Mouse (Mus musculus) CD4-positive, CD25-positive, alpha-beta regulatory T cell, adult 4 months (primary cell): Measurements from ENCODE around the gene Sdr42e1. TPM values are rescaled to one million over a fixed set of nuclear protein-coding genes. Genes with fewer than 3 reads are reported as not detected.

Source experiments
- ATAC-seq: one replicate; pipeline ENCODE4 v1.8.0; 2017
- polyA plus RNA-seq, 2 experiments: library from polyadenylated mRNA; unstranded; fragments of 100-300 nt; shearing (Covaris generic); gene quantifications; one replicate each; pipeline ENCODE4 v1.2.1; 2017

Gene Sdr42e1
- polyA plus RNA-seq, 2 experiments from 2014 or later = 3.4 to 4.4 TPM

DNA sequence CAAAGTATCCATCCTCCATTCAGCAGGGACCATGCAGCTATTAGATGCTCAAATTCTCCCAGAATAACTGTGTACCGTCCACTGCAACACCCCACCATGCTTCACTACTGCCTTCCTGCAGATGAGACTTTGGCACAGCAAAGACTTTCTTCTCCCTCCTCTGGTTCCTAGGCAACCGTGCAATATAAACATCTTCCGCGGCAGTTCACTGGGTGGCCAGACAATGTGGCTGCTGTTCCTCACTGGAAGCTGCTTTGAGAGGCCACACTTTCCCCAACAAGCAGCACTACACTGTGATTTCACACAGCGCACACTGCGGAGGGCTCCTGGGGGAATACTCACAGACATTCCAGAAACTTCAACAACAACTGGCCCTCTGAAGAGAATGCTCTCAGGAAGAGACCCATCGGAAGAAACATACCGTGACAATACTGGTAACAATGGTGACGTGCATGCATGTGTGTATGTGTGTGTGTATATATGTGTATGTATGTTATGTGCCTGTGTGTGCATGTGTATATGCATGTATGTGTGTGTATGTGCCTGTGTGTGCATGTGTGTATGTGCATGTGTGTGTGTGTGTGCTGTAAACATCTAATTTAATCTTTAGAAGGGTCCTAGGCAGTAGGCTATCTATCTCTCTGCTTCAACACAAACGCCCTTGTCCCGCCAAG is 13.0 kb downstream of the Sdr42e1 start:
- ATAC-seq = no peak

DNA sequence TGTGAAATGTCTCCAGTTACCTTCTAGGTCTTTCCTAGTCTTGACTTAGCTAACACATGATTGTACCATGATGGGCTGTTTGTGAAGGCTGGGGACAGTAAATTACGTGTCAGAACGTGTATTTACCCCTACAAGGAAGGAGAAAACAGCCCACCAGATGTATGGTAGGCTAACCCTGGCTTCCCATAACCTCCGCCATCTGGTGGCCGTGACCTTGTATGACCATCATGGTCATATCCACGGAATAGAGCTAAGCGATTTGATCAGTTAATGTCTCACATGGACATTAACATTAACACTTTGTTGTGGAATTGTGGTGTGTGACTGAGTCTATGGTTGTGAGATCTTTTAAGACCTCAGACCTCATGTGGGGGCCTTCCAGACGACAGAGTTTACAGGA is 14.5 kb downstream of the Sdr42e1 start:
- ATAC-seq = no peak

DNA sequence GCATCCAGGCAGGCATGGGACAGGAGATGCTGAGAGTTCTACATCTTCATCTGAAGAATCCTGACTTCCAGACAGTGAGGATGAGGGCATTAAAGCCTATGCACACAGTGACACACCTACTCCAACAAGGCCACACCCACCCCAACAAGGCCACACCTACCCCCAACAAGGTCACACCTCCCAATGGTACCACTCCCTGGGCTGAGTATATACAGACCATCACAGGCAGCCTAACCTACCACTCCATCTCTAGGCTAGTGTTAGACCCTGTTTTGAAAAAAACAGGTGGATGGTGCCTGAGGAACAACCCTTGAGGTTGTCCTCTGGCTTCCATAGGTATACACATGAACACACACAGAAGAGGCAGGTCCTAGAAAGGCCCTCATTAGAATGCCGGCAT is 21.2 kb downstream of the Sdr42e1 start:
- ATAC-seq = no peak

DNA sequence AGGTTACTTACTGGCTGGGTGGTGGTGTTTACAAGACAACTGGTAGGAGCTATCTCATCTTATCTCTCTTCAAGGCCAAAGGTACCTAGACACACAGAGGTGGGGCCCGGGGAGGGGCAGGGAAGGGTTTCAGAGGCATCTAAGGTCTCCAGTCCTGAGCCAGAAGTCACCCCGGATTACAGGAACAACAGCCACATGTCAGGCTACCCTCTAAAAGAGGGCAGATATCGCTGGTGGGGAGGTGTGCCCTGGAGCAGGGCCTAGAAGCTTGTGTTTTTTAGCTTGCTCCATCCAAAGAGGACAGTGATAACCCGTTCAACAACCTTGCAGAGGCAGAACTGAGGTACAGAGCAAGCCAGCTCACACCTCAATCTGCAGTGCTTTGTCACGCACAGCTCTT is 27.0 kb downstream of the Sdr42e1 start:
- ATAC-seq = no peak

DNA sequence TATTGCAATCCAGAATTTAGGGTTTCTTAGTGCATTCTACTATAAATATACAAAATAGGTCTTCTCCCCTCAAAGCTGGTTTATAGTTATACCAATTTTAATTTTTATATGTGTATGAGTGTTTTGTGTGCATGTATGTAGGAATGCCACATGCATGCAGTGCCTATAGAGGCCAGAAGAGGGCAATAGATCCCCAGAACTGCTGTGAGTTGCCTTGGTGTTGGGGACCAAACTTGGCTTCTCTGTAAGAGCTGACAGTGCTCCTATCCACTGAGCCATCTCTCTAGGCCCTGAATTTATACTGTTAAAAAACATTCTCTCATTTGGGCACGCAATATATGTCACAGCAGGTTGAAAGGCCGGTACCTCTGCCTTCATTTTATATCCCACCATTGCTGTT is 27.5 kb downstream of the Sdr42e1 start:
- no peak for ATAC-seq

DNA sequence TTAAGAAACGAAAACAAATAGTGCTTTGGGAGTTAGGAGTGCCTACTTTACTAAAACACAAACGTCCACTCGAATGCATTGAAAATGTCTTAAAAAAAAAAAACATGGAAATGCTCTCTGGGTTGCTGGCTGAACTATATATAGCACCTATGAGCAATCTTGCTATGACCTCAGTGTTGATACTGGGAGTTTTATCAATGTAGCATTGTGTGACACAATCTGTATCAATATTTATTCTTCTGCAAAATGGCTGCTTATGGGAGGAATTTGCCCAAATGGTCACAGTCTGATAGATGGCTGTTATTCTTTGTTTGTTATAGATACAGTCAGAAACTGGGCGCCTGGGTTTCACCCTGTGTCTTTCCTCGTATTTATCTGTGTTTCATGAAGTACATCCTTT is 28.0 kb downstream of the Sdr42e1 start:
- ATAC-seq = no peak

DNA sequence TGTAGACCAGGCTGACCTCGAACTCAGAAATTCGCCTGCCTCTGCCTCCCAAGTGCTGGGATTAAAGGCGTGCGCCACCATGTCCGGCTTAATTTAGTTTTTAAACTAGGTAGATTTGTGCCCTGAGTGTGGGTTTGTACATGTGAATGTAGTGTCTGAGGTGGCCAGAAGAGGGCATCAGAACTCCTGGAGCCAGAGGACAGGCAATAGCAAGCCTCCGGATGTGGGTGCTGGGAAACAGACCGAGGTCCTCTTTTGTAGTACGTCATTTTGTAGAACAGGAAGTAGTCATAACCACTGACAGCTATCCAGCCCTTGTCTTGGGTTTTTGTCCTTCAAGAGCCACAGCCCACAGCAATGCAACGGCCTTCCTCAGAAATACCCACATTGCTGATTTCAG is 33.9 kb downstream of the Sdr42e1 start:
- no peak for ATAC-seq

DNA sequence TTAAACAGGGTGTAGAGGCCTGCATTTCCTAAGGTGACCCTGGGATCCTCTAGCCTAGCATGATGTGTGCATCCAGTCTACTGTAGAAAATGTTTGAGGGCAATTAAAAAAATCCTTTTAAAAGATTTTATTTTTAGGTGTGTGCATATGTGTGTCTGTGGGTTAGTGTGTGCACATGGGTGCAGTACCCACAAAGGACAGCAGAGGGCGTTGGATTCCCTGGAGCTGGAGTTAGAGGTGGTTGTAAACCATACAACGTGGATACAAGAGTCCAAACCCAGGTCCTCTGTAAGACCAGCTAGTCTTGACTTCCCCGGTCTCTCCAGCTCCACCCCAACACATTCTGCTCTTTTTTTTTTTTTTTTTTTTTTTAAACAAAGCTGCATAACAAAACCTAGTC is 36.0 kb downstream of the Sdr42e1 start:
- no peak for ATAC-seq

DNA sequence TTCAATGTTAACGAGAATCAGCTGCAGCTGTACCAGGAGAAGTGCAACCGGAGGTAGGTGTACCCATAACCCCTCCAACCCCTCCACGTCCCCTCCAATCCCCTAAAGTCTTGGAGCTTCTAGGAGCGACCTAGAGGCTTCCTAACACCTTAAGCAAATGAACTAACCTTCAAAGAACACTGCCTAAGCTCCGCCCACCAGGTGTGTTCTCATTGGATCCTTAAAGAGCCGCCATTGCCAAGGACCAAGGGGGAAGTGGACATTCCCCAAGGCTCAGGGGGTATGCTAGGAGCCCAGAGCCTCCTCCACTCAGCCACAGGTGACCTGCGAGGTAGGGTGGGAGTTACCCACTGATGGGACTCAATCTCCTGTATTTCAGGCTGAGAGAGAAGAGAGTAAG is 39.1 kb downstream of the Sdr42e1 start:
- no peak for ATAC-seq

DNA sequence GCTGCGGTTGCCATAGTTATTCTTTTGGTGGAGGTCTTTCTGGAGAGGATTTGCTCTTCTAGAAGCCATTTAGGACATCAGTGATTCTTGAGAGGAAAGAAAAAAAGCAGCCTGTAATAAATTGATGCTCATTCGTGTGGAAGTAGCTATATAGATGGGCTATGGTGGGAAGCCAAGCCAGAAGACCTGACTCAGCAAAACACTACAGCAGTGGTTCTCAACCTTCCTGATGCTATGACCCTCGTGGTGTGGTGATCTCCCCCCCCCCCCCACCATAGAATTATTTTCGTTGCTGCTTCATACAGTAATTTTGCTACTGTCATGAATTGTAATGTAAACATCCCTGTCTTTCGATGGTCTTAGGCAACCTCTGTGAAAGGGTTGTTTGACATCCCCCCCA is 41.0 kb downstream of the Sdr42e1 start:
- ATAC-seq = no peak

DNA sequence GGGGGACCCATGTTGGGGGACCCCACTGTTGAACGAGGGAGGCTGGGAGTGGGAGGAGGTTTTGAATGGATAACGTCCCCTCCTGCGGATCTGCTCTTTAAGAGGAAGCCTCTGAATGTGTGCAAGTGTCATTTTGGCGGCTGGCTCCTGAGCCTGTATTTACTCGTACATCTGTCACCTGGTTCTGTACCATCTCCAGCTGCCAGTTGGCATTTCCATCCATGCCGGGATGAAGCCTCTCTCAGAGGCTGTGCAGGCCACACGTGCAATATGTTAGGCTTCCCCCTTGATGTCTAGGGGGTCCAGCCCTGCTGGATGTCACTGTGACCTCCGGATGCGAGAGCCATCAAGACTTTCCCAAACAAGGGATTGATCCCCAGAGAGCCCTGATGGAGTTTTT is 46.4 kb downstream of the Sdr42e1 start:
- no peak for ATAC-seq

DNA sequence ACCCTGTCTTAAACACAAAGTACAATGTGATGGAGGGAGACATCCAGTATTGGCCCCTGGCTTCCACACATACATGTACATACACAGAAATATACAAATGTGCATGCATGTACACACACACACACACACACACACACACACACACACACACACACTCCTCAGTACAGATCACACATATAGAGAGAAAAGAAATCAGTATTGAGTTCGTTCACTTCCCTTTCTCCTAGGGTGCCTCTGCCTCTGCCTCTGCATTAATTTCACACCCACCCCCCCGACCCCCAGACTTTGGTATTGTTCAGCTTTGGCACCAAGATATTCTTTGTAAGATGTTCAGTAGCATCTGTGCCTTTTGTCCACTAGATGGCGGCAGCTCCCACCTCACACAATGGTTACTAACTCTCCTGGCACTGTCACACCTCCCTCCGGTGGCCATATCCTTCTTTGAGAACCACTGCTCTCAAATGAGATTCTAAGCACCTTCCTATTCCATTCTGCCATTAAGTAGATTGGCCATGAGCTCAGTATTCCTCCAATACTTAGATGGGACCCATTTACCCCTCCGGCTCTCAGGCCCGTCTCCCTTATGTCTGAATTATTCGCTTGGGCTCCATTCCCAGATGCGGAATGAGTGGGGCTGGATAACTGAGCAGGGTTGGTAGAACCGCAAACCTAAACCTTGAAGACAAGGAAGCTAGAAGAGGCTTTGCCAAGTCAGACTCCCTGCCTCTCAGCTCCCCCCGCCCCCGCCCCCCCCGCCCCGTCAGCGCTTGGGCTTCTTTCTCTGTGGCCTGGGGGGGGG is 47.2 kb downstream of the Sdr42e1 start:
- no peak for ATAC-seq

DNA sequence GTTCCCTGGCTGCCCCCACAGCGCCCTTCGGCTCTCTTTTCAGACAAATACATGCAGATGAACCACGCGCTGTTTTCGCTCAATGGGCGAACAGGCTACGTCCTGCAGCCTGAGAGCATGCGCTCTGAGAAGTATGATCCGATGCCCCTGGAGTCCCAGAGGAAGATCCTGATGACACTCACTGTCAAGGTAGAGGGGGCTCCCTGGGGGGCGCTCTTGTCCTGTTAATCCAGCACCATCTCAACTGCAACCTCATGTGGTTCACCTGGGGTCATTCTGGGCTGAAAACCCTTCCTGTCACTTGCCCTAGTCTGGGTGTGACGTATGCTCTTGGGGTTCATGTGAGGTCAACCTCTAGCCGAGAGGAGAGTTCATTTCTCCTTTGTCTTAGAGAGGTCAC is 60.6 kb downstream of the Sdr42e1 start:
- ATAC-seq = no peak

Other genes with a start within 250 kb of the Sdr42e1 start
- gene Plcg2, start 175.4 kb downstream of the Sdr42e1 start, polyA plus RNA-seq = under 1 TPM in 1 of 2 experiments, not detected in 1; 0.99 TPM
- gene Hsd17b2, start 28.2 kb upstream of the Sdr42e1 start, polyA plus RNA-seq = under 1 TPM in 1 of 2 experiments, not detected in 1; 0.81 TPM
- 10 to 100 TPM; 57.8 to 65.0 TPM for gene Mphosph6, start 128.3 kb upstream of the Sdr42e1 start, polyA plus RNA-seq